Mouse (Mus musculus) lung, postnatal 0 days (tissue): ENCODE results near the gene Chn2.
A peak's percentile ranks its signal among the peaks of the same experiment; 100 is the strongest.

Source experiments
- CTCF ChIP-seq: IDR thresholded peaks from 2 replicates; pipeline ENCODE4 v1.5.1; 2016; ENCODE audit warnings: antibody characterized with exemption, mild to moderate bottlenecking
- EP300 ChIP-seq: IDR thresholded peaks from 2 replicates; pipeline ENCODE4 v1.6.1; 2016; ENCODE audit warnings: antibody characterized with exemption, mild to moderate bottlenecking, control low read depth

- peak; percentile 92 for TF ChIP-seq CTCF
- no peak for TF ChIP-seq EP300
Observed at GRCm38 (mm10) chr6:54228874-54229273, 189.5 kb downstream of the Chn2 start.
